Mouse (Mus musculus) adrenal gland, adult 8-10 months (tissue): Measurements from ENCODE around the gene Fbxo4. TPM values are rescaled to one million over a fixed set of nuclear protein-coding genes. Genes with fewer than 3 reads are reported as not detected.

ENCODE experiments used
- DNase-seq: peaks from one replicate; pipeline ENCODE4 v3.0.0; 2022
- total RNA-seq, 4 experiments: library from RNA; stranded (reverse); gene quantifications; 2 replicates each; pipeline ENCODE4 v1.2.4; 2022

The Fbxo4 gene
- total RNA-seq: 10 to 100 TPM; 21.0 to 24.8 (median 23.3) TPM

DNA sequence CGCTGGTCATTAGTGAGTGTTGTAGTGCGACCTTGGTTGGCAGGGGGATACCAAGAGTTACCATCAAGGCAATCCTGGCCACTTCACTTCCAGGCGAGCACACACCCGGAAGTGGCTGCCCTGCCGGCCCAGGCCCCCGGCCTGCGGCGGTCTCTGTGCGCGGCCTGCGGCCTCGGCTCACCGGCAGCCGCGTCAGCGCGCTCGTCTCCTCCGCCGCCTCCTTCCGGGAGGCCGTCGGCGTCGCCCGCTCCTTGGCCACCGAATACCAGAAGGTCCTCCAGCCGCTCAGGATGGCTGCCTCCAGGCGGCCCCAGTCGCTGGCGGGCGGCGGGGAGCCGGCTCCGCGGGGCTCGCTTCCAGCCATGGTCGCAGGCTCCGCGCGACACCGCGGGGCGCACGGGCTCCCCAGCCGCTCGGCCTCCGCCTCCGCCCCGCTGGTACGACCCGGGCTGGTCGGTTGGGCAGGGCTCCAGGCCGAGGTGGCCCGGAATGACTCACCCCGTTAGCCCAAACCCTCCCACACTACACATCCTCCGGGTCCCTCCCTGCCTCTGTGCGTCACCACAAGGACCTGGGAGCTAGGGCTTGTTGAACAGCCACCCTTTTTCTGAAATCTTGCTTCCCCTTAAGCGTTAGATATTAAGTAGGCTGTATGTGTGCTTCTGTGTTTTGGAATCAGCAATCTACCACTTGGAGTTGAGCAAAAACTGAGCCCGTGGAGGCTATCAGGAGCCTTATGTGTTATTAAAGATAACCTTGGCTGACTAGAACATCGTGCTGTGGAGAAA is at the start of gene Fbxo4:
Gene Fbxo4 (minus strand): TSS at position 513 of the 788 bp plus-strand sequence.
- DNase-seq: peak; percentile 91

DNA sequence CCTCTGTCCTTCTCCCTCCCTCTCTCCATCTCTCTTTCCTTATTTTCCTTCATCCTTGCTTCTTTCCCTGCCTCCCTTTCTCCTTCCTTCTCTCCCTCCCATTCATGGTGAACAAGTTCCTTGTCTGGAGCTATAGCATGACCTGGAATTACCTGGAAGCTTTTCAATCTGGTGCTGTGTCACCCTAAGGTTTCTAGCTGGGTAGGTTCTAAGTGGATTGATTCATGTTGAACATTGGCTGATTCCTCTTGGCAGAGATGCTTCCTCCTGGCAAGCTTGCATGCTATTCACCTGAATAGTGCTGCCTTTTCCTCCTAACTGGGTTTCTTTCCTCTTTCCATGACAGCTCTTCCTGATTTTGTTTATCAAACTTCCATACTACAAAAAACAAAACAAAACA is 49.6 kb upstream of the Fbxo4 start:
- no peak for DNase-seq

- no peak for DNase-seq
Measured at GRCm38 (mm10) chr15:4028411-4028700, 49.0 kb upstream of the Fbxo4 start.

DNA sequence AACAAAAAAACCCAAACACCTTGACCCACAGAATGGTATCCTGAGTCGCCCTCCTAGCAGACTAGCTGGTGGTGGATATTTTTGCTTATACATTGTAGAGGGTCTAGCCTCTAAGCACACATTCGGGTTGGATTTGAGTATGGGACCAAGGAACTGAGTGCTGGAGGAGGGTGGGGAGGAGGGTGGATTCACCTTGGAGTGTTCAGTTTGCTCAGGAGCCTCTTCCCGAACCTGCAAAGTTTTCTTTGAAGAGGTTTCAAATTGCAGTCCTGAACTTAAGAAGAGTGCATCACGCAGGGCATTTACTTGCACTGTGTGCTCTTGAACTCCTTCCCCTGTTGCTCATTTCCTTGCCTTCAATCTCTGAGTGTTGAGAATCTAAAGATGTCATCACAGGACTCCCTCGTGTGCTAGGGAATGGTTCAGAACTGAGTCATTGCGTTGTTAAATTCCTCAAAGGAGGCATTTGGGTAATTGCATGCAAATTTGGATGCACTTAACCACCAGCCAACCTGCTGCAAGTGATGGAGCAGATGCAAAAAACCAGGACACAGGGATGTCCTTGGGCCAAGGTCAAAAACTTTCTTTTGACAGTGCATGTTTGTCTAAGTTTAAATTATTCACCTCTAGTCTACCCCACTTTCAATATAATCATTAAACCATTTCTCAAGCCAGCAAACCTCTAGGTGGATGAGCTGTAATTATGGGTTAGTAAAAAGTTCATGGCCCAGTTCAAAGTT is 48.5 kb upstream of the Fbxo4 start:
- no peak for DNase-seq

DNA sequence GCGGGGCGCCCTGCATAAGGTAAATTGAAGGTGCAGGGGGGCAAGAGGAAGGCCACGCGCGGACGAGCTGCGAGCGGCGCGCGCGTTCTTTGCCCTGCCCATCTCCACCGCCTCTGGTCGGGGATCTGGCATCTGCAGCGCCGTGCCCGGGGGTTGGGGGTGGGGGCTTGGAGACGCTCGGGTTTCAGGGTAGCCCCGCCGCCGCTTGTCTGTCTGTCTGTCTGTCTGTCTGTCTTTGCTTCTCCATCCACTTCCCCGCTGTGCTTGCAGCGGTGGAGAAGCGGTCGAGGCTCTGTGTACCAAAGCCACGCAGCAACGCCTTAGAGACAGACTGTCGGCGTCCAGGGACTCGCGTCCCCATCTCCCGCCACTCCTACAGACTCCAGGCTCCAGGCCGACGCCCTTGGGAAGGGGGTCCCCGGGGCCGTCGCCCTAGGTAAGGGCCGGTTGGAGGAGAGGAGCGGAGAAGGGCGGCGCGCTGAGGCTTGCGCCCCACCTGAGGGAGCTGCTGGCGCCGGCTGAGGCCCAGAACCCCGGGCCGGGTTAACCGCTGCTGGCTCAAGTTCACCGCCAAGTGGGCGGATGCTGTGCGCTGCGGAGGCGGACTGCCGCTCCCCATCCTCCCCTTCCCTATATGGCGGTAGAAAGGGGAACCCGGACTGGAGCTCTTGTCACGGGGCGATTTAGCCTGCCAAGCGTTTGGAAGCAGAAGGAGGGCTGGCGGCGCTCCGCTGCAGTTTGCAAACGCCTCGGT is 47.6 kb upstream of the Fbxo4 start:
- peak; percentile 74 for DNase-seq

DNA sequence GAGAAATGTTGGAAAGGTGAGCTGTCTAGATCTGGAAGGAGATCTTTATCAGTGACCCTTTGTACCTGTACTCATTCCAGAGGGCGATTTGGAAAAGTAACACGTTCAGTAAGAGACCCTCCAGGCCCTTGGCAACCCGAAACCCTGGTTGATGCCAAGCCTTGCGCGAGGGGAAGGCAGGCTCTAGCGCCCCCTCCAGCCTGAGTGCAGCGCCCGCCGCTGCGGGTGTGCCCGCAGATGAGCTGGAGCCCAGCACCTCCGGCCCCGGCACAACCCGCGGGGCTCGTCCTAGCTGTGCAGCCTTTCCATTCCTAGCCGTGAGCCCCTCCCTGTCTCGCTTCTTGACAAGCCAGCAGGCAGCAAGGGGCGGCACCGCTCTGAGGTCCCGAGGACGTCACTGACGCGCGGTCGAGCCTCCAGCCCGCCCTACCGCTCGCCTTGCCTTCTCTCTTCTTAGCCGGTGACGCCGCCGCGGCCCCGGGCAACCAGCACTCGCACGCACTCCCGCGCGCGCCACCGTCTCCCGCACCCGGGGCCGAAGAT is 46.9 kb upstream of the Fbxo4 start, which contains the start of gene Oxct1:
Gene Oxct1 (plus strand): TSS at position 153 of the 543 bp plus-strand sequence.
- peak; percentile 89 for DNase-seq

- no peak for DNase-seq
Measured at GRCm38 (mm10) chr15:4025508-4025904, 46.1 kb upstream of the Fbxo4 start.

DNA sequence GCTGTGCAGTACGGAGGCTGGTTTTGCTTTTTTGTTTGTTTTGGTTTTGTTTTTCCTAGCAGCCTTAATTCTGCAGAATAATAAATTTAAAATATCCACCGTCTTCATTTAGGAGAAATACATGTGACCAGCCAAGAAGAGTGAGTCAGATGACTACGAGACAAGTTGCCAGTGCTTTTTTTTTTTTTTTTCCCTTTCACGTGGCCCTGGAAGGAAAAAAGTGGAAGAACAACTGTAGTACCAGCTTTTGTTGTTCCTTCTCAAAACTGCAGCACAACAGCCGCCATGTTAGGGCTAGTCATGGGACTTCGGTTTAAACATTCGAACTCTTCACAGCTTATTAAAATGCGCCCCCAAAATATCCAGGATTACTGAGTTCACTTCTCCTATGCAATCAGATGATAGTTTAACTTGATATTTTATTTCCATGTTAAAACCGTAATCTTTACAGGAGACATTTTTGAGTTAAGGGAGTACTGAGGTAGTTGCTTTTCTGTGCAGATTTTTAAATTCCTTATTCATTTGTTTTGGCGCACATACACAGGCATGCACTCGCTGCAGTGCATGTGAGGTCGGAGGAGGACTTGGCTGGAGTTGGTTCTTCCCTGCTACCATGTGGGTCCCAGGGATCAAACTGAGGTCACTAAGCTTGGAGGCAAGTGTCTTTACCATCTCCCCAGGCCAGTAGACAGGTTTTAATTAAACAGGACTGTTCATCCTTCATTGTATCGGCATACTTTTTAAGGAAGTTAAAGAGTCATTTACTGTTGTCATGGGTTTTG is 45.5 kb upstream of the Fbxo4 start:
- no peak for DNase-seq

- DNase-seq: no peak
Measured at GRCm38 (mm10) chr15:4023747-4024146, 44.4 kb upstream of the Fbxo4 start.

GRCm38 (mm10) chr15:4020711-4021110 is 41.3 kb upstream of the Fbxo4 start:
- DNase-seq: no peak

DNA sequence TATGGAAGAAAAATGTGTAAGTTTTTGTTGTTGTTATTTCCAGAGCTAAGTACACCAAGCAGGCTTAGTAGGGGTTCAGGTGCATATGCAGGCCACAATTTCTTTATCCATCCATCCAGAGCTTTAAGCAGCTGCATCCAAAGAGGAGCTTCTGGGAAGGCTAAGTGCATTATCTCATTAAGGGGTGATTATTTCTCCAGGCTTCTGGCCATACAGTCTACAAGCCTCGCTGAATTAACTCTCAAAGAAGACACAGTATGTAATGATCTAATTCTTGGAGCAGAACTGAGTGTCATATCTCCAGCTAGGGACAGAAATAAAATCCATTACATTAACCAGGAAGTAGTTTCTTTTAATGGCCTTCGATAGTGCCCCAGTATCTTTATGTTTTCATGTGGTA is 34.5 kb upstream of the Fbxo4 start:
- no peak for DNase-seq

DNA sequence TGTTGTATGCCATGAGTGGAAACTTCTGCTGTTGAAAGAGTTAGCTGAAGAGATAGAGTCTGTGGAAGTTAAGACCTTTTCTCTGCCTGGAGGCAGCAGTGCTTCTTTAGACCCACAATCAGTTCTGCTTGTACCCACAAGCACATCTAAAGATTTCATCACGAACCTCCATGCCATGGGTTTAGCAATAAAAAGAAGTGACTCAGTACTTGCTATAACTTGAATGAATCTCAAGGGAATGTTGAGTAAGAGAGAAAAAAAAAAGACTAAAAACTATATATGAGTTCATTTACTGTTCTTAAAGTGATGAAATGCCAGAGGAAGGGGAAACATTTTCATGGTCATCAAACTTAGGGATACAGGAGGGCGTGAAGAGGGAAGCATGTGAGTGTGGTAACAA is 21.2 kb upstream of the Fbxo4 start:
- DNase-seq: no peak

- no peak for DNase-seq
Measured at GRCm38 (mm10) chr15:3999144-3999543, 19.8 kb upstream of the Fbxo4 start.

GRCm38 (mm10) chr15:3996267-3997010 is 17.1 kb upstream of the Fbxo4 start:
- no peak for DNase-seq

GRCm38 (mm10) chr15:3995448-3996266 is 16.3 kb upstream of the Fbxo4 start, which contains the start of gene AW549877:
Gene AW549877 (minus strand): TSS chr15:3995744.
- DNase-seq: peak; percentile 99

DNA sequence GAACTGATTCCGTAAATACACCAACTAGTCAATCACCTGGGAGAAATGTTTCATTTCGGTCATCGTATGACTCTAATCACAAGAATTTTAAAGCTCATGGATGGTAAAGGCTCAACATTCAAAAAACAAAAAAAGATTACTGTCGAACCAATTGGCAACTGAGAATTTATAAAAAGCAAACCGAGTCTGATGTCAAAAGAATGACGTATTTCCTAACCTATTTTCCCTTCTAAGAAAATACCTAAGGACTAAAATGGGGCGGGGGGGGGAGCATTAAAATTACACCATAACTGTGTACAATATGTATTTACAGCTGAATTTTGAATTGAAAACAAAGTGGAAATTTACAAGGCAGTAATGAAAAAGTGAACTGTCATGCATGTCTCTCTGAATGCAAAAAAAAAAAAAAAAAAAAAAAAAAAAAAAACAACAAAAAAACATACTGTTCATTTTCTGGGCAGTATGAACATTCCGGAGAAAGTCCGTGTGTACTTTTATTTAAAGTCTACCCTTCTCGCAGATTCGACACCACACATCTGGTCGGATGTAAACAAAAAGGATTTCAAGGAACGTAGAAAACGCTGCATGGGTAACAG is 15.6 kb upstream of the Fbxo4 start:
- DNase-seq: no peak

DNA sequence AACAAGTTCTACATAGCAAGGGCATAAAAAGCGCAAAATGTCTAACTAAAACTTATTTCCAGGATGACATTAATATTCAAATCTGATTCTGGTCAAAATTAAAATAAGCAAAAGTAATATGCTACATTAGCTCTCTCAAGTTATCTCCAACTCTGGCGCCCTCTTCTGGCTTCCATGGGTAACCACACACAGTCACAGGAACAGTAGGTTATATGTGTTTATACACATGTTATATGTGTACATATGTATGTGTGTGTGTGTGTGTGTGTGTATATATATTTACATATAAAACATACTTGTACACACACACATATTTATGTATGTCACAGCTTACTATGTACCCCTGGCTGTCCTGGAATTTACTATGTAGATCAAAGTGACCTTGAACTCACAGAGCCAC is 8.6 kb upstream of the Fbxo4 start:
- no peak for DNase-seq

GRCm38 (mm10) chr15:3984876-3985275 is 5.5 kb upstream of the Fbxo4 start:
- peak; percentile 35 for DNase-seq

DNA sequence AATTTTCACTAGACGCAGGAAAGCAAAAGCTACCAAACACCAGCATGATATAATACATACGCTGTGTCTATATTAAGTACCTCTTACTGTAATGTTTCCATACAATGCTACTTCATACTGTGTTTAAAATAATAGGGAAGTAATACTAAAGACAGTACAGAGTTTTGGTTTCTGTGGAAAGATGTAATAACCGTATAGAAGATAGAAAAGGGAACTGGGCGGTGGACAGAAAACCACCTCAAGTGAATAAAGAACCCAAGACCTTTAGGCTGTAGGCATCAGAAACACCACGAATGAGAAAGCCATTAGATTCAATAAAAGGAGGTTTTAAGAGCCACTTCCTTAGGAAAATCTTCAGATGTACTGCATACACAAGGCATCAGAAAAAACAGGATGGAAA is 3.4 kb upstream of the Fbxo4 start:
- DNase-seq: no peak

DNA sequence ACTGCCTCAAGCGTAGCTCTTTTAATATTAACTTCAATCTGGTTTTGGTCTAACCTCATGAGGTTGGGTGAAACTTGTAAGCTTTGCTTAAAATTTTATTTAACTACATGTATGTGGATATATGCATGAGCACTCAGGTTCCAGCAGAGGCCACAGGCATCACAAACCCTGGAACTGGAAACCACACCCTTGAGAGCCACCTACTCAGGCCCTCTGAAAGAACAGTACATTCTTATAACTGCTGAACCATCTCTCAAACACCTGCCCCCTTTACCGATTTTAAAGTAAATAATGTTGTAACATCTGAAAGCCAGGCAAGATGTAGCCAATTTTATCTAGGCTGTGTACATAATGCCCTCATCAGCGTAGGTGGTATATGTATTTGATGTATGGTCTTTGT is 498 bp upstream of the Fbxo4 start:
- no peak for DNase-seq
